Mouse (Mus musculus) cerebellum, adult 2 months (tissue): ENCODE measurements at regions not wholly inside any gene's neighbourhood (a gene's known extent, or its start where the extent isn't known, plus 50 kb on each side); places are given as distances from the start of the nearest gene placed in this dataset.

Source experiments
- DNase-seq, 2 experiments: peaks; one replicate each; pipeline ENCODE4 v3.0.0; 2021
- H3K27ac ChIP-seq: fragments of 200-500 bp; 2 replicates; pipeline ENCODE4 v1.5.1; 2012; ENCODE audit warnings: low read length, control low read depth, inconsistent platforms; ENCODE audit not compliant: insufficient read depth
- H3K27me3 ChIP-seq: fragments of 200-500 bp; 2 replicates; pipeline ENCODE4 v1.6.1; 2012; ENCODE audit warnings: inconsistent platforms, mild to moderate bottlenecking, low read length, moderate library complexity; ENCODE audit not compliant: control insufficient read depth, insufficient read depth
- H3K4me1 ChIP-seq: fragments of 200-500 bp; 2 replicates; pipeline ENCODE4 v1.6.1; 2011; ENCODE audit warnings: low read length; ENCODE audit not compliant: control insufficient read depth, insufficient read depth
- H3K4me3 ChIP-seq: fragments of 200-500 bp; replicated peaks from 2 replicates; pipeline ENCODE3; 2011; ENCODE audit warnings: mild to moderate bottlenecking, low read depth, low read length, control low read depth; ENCODE audit not compliant: insufficient read depth
- CTCF ChIP-seq: fragments of 200-500 bp; IDR thresholded peaks from 2 replicates; pipeline ENCODE4 v1.5.1; 2011; ENCODE audit warnings: low read depth, mild to moderate bottlenecking, control low read depth, low read length, moderate library complexity, borderline replicate concordance; ENCODE audit not compliant: insufficient read depth
- POLR2A ChIP-seq: fragments of 200-500 bp; IDR thresholded peaks from 2 replicates; pipeline ENCODE4 v1.6.1; 2011; ENCODE audit warnings: low read length, control low read depth, borderline replicate concordance; ENCODE audit not compliant: insufficient read depth
- WGBS: fragments of 180-500 bp; shearing (Covaris S2); methylation state at CpG from one replicate; pipeline ENCODE4 v1.1.7; 2018; 5-methylcytosine and 5-hydroxymethylcytosine counted together

GRCm38 (mm10) chr12:109971508-109971907, 307.4 kb upstream of the Dio3 start:
- Histone ChIP-seq H3K4me1 (peaks cover 23% of the 10 kb centered on the region), H3K27me3 (no peaks in the 10 kb centered on the region), H3K4me3 (no peak overlapping the region), H3K27ac (no peak overlapping the region)
- 46% methylated on average over 3 of the region's 3 CpGs for WGBS
- TF ChIP-seq POLR2A (no peak), CTCF (no peak)
- no peak for DNase-seq

GRCm38 (mm10) chr12:109972366-109973015, 306.4 kb upstream of the Dio3 start:
- Histone ChIP-seq H3K4me1 (peaks cover 23% of the 10 kb centered on the region), H3K27ac (no peak overlapping the region), H3K4me3 (no peak overlapping the region), H3K27me3 (no peaks in the 10 kb centered on the region)
- no peak for TF ChIP-seq POLR2A
- TF ChIP-seq CTCF: no peak
- no peak for DNase-seq
- WGBS: 87% methylated on average over 5 of the region's 5 CpGs

- TF ChIP-seq CTCF (no peak), POLR2A (no peak)
Observed at GRCm38 (mm10) chr12:109973598-109973997, 305.3 kb upstream of the Dio3 start.

DNA sequence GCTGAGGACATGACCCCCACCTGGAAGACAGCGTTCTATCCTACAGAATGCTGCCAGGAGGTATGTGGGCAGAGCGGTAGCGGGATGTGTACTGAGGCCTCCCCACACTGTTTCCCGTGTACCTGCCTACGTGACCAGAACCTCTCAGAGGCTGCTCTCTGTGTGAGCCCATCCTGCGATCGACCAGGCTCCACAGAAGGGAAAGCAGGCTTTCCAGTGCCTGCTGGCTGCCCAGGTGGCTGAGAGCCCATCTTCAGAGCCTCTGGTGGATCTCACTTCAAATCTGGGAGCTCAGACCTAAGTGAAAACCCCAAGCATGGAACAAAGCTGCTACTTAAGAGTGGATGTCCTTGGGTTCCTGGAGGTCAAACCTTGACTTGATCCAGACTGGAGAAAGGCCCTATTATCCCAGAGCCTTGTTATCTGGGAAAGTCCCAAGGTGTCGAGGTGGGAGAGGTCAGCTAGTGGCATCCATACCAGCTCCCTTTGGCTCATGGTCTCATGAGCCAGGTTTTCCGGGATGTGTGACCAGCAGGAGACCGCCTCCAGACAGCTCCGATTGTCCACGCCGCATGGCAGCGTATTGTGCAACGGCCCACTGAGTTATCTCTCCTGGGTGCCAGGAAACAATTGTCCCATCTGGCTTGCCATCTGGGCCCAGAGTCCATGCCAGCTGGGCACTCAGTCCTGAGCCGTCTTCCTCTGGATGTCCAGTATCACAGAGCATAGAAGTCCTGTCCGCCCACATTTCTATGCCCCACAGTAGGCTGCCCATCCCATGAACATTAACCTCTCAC, 303.5 kb upstream of the Dio3 start:
- DNase-seq: peak; percentile 88 to 90
- Histone ChIP-seq H3K4me3 (no peak overlapping the region), H3K4me1 (peaks cover 23% of the 10 kb centered on the region), H3K27ac (no peak overlapping the region), H3K27me3 (no peaks in the 10 kb centered on the region)
- 11% methylated on average over 17 of the region's 17 CpGs for WGBS
- no peak for TF ChIP-seq CTCF
- no peak for TF ChIP-seq POLR2A

More at GRCm38 (mm10) chr12:109973598-109973997, 305.3 kb upstream of the Dio3 start:
- H3K27me3 ChIP-seq: no peaks in the 10 kb centered on the region
- no peak for DNase-seq
- WGBS: 91% methylated on average over 4 of the region's 4 CpGs
- no peak overlapping the region for H3K27ac ChIP-seq
- H3K4me3 ChIP-seq: no peak overlapping the region
- peaks cover 23% of the 10 kb centered on the region for H3K4me1 ChIP-seq

- Histone ChIP-seq H3K27me3 (no peaks in the 10 kb centered on the region), H3K4me1 (no peaks in the 10 kb centered on the region), H3K4me3 (no peak overlapping the region), H3K27ac (no peak overlapping the region)
- no peak for TF ChIP-seq CTCF
- TF ChIP-seq POLR2A: no peak
- WGBS: 60% methylated on average over 11 of the region's 11 CpGs
- DNase-seq: no peak
Observed at GRCm38 (mm10) chr12:109984651-109985050, 294.2 kb upstream of the Dio3 start.

DNA sequence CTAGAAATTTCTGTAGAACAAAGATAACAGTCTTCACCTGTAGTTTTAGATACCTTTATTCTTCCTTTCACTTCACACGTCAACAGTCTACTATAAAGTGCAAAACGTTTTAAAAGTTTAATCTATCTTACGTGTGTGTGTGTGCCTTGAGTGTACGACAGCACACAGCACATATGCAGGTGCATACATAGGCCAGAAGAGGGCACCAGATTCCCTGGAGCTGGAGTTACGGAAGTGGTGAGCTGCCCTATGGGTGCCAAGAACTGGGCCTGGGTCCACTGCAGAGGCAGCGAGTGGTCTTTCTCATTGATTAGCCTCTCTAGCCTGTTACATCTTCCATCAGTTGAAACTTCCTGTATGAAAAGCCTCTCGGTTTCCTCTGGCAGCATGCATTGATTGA, 285.5 kb upstream of the Dio3 start:
- no peak for DNase-seq
- H3K27me3 ChIP-seq: no peaks in the 10 kb centered on the region
- no peak overlapping the region for H3K4me3 ChIP-seq
- H3K27ac ChIP-seq: no peak overlapping the region
- TF ChIP-seq POLR2A (no peak), CTCF (no peak)
- H3K4me1 ChIP-seq: no peaks in the 10 kb centered on the region
- 92% methylated on average over 7 of the region's 7 CpGs for WGBS

- Histone ChIP-seq H3K4me1 (no peaks in the 10 kb centered on the region), H3K27me3 (no peaks in the 10 kb centered on the region), H3K4me3 (no peak overlapping the region), H3K27ac (no peak overlapping the region)
- TF ChIP-seq CTCF (no peak), POLR2A (no peak)
- no peak for DNase-seq
- 94% methylated on average over 2 of the region's 2 CpGs for WGBS
Observed at GRCm38 (mm10) chr12:110002717-110003116, 276.2 kb upstream of the Dio3 start.

- H3K27me3 ChIP-seq: no peaks in the 10 kb centered on the region
- 57% methylated on average over 4 of the region's 4 CpGs for WGBS
- TF ChIP-seq POLR2A: no peak
- no peak for TF ChIP-seq CTCF
- no peak overlapping the region for H3K27ac ChIP-seq
- DNase-seq: no peak
- no peaks in the 10 kb centered on the region for H3K4me1 ChIP-seq
- no peak overlapping the region for H3K4me3 ChIP-seq
Observed at GRCm38 (mm10) chr12:110009136-110009535, 269.7 kb upstream of the Dio3 start.
